Mouse (Mus musculus): ENCODE measurements around the gene Kifc3.

DNA sequence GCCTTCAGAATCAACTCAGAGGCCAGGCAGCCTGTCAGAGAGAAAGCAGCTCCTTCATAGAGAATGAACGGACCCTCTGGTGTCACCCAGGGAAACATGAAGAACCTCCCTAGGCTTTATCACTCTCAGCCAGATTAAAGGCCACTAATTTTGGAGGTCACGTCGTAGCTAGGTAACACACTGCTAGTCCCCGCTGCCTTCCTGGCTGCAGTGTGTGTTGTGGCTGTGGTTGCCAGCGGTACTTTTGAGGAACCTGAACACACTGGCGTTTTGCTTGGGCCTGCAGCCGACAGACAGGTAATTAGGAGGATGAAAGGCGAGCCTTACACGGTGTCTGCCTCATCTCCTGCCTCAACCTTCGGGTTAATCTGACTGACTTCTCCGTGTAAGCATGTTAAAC is 6.9 kb downstream of the Kifc3 start:
- no peak for TF ChIP-seq CTCF (IDR thresholded peaks at IDR 0.05; ENCODE audit: borderline replicate concordance, extremely low read depth, insufficient read depth, insufficient read length)
- TF ChIP-seq POLR2A (IDR thresholded peaks at IDR 0.05; ENCODE audit: borderline replicate concordance, extremely low read depth, insufficient read depth, insufficient read length, poor library complexity, severe bottlenecking) = no peak
